Mouse (Mus musculus) brain, embryonic 14.5 days (tissue): ENCODE results near the gene Tuba1c. TPM values are rescaled to one million over a fixed set of nuclear protein-coding genes. Genes with fewer than 3 reads are reported as not detected.
"Not testable (repeated sequence)": the region's sequence is repeated elsewhere in the genome, so short reads cannot be mapped to it uniquely, and the experiment has no call there.

Experiments
- DNase-seq: peaks from one replicate; pipeline ENCODE4 v3.0.0-alpha.2; 2011; ENCODE audit warnings: low read depth
- CTCF ChIP-seq: fragments of 200-500 bp; IDR thresholded peaks from 2 replicates; pipeline ENCODE4 v1.5.1; 2012; ENCODE audit warnings: inconsistent platforms, mild to moderate bottlenecking, moderate library complexity, borderline replicate concordance; ENCODE audit not compliant: insufficient read depth, insufficient read length; ENCODE audit errors: extremely low read depth
- POLR2A ChIP-seq: fragments of 200-500 bp; IDR thresholded peaks from 2 replicates; pipeline ENCODE4 v1.6.1; 2012; ENCODE audit warnings: mild to moderate bottlenecking, inconsistent platforms, borderline replicate concordance; ENCODE audit not compliant: poor library complexity, insufficient read depth, insufficient read length, severe bottlenecking; ENCODE audit errors: extremely low read depth
- polyA plus RNA-seq: library from polyadenylated mRNA; depleted of rRNA; stranded (reverse); fragments of >200 nt; gene quantifications from 2 replicates; pipeline ENCODE4 v1.2.3, GENCODE M21; 2012

Gene Tuba1c
- polyA plus RNA-seq, 1 experiment: 62.6 TPM

DNA sequence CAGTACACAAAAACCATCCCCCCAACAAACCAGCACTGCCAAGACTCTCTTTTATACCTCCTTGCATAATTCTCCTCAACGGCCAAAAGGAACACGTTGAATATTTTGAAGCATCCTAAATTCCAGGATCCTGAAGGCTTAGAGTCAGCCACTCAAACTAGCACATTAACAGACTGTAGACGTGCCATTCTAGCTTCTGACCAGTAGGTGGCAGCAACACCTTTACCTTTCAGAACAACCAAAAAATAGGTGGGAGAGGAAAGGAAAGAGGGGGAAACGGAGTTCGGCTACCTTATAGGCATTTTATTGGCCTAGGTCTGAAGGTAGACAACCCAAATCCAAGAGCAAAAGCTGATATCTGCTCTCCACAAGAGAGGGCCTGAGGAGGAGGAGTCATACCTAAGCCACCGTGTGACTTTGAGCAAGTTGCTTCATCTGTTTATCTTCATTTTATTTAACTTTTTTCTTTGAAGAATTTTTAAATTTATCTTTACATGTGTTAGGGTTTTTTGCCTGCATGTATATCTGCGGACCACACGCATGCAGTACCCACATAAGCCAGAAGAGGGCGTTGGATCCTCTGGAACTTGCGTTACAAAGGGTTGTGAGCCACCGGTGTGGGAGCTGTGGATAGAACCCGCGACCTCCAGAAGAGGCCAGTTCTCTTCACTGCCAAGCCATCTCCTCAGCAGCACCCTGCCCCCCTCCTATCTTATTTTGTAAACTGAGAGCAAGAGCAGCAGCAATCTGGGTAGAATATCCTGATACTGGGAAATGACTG is 20.0 kb downstream of the Tuba1c start:
- TF ChIP-seq CTCF (peak; percentile 82), POLR2A (no peak)
- peak; percentile 85 for DNase-seq

DNA sequence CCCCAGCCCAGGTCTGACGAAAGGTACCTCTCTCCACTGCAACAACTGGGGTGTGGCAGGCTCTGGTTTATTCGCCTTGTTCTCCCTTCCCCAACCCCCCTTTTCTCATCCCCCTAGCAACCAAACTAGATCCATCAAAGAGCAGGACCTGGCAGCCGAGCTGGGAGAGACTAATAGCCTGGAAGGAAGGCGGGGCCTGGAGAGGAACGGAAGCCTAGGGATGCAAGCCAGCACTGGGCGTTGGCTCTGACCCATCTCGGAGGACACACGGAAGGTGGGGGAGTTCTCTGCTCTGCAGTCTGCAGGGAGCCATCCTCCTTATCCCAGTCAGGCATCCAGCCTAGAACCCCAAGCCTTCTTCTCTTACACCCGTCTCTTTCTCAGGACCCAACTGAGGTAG is 23.7 kb downstream of the Tuba1c start:
- DNase-seq: peak; percentile 78
- TF ChIP-seq POLR2A (no peak), CTCF (no peak)

DNA sequence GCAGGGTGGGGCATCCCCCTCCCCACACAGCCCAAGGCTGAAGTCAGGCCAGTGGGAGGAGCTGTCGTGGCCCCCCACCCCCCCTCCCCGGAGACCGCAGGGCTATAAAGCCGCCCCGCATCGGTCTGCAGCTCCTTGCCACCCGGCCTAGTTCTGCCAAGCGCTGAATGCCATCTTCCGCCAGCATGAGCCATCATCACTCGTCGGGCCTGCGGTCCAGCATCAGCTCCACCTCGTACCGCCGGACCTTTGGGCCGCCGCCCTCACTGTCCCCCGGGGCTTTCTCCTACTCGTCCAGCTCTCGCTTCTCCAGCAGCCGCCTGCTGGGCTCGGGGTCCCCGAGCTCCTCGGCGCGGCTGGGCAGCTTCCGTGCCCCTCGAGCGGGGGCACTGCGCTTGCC is 25.3 kb downstream of the Tuba1c start, which contains the start of gene Prph:
Gene Prph, plus strand, starts transcription at position 135 of the 400 bp plus-strand sequence.
- DNase-seq: no peak
- TF ChIP-seq CTCF: no peak
- TF ChIP-seq POLR2A: no peak

DNA sequence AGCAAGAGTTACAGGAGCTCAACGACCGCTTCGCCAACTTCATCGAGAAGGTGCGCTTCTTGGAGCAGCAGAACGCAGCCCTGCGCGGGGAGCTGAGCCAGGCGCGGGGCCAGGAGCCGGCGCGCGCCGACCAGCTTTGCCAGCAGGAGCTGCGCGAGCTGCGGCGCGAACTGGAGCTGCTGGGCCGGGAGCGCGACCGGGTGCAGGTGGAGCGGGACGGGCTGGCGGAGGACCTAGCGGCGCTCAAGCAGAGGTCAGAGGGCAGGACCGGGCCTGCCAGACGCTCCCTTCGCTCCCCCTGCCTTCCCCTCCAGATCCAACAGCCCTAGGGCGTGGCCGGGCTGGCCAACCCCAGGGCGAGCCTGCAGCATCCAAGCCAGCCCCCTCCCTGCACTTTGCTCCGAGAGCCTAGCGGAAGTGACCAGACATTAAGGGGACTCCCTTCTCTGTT is 25.8 kb downstream of the Tuba1c start:
- DNase-seq: peak; percentile 71
- TF ChIP-seq CTCF: no peak
- no peak for TF ChIP-seq POLR2A

DNA sequence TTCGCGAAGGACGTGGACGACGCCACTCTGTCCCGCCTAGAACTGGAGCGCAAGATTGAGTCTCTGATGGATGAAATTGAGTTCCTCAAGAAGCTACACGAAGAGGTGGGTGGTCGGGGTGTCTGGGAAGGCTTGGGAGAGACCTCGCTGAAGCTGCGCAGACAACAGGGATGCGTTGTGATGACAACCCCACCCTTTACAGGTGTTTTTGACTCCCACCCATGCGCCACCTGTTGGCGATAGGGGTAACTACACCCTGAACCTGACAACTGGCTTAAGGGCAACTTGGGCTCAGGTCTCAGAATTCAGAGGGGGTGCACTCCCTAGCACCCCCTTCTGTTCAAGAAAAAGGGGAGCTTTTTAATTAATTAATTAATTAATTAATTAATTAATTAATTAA is 26.6 kb downstream of the Tuba1c start:
- TF ChIP-seq CTCF (peak; percentile 82), POLR2A (no peak)
- no peak for DNase-seq

DNA sequence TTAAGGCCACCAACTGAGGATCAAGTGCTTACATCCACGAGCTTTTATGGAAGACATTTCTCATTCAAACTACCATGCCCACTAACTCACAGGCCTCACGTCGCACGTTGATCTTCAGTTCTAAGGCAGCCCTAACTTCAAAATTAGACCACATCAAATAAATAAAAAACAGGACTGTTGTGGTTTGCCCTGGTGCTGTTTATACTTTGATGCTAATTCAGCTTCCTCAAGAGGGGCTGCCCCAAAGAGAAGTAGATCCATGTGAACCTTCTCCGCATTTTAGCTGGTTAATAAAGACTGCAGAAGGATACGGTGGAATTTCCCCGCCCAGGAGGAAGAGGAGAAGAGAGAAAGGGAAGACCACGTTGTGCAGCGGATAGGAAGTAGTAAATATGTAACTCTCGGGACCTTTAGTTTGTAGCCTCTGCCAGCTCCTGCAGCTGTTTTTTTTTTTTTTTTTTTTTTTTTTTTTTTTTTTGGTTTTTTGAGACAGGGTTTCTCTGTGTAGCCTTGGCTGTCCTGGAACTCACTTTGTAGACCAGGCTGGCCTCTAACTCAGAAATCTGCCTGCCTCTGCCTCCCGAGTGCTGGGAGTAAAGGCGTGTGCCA is 36.0 kb downstream of the Tuba1c start:
- TF ChIP-seq CTCF: no peak
- TF ChIP-seq POLR2A: no peak
- no peak for DNase-seq

DNA sequence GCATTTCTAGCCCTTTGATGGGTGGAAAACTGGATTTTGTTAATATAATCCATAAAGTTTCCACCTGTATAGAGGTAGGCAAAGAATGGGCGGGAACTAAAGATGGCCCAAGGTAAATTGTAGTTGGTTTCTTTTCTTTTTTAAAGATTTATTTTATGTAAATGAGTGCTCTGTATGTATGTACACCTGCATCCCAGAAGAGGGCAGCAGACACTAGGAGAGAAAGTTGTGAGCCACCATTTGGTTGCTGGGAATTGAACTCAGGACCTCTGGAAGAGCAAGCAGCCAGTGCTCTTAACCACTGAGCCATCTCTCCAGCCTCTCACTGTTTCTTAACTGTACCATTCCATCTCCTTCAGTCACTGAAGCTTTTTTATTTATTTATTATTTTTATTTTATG is 42.3 kb downstream of the Tuba1c start:
- no peak for DNase-seq
- TF ChIP-seq CTCF (no peak), POLR2A (no peak)

DNA sequence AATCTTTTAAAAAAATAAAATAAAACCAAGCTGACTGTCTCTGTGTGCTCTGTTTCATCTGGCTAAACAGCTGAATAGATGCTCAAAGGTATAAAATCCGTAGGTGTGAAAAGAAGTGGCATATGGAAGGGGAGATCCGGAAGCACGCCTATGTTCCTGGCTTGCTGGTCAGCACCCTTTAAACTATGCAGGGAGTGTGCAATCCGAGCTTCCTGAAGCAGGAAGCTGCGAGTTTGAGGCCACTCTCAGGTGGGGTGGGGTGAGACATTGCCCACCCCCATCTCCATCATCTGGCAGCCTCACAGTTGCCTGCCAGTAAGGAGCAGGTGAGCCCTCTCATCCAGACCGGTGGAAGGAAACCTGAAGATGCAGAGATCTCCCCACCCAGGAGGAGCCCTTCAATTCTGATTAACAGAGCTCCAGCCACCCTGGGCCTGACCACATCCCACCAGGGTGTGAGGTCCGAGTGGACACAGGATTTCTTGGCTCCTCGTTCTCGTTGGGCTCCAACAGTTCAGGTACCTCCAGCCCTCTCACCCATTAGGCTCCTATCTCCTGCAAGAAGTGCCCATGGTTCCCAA is 44.4 kb downstream of the Tuba1c start, which contains the start of gene Troap:
Gene Troap, plus strand, starts transcription at position 557 of the 581 bp plus-strand sequence.
- no peak for DNase-seq
- TF ChIP-seq POLR2A: no peak
- TF ChIP-seq CTCF: no peak

DNA sequence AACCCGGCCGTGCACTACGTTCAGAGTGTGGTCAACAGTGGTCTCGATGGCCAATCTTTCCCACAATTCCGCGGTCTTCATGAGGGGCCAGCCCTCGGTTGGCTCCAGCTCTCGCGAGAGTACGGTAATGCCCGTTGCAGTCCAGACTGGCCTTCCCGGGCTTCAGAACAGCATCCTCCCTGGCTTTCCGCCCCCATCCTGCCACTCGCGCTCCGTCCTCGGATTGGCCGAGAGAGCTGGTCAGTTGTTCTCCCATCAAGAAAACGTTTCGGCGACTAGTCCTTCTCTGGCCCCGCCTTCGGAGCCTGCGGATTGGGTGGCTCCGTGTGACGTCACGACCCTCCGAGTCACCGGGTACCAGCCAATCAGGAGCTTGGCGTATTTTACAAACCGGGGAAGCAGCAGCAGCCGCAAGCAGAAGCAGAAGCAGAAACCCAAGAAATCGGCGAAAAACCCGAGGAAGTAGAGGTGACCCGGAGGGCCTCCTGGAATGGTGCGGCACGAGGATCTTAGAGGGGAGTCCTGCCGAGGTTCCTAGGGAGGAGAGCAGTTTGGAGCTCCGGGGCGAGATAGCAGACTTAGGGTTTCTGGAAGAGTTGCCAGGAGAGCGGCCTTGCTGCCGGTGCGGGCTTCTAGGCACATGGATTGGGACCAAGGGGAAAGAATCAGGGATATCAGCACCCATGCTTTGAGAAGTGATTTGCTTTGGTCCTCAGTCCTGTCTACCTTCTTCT is 45.1 kb downstream of the Tuba1c start:
- DNase-seq: peak; percentile 99
- TF ChIP-seq POLR2A: peak; percentile 38; the same call in 1 of the 2 replicates
- no peak for TF ChIP-seq CTCF

DNA sequence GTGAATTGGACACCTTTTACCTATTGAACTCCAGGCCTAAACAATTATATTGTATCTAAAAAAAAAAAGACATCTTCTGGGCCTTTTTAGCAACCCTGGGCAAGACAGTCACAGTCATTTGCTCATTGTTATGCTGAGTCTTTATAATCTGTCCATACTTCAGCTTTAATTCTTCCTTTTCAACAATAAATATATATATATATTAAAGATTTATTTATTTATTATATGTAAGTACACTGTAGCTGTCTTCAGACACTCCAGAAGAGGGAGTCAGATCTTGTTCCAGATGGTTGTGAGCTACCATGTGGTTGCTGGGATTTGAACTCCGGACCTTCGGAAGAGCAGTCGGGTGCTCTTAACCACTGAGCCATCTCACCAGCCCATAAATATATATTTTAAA is 46.3 kb downstream of the Tuba1c start:
- not testable (repeated sequence) for DNase-seq
